Mouse (Mus musculus) brain, embryonic 14.5 days (tissue): ENCODE results near the gene Kdf1.

Experiments used
- CTCF ChIP-seq: fragments of 200-500 bp; IDR thresholded peaks from 2 replicates; pipeline ENCODE4 v1.5.1; 2012; ENCODE audit warnings: inconsistent platforms, mild to moderate bottlenecking, moderate library complexity, borderline replicate concordance; ENCODE audit not compliant: insufficient read depth, insufficient read length; ENCODE audit errors: extremely low read depth
- POLR2A ChIP-seq: fragments of 200-500 bp; IDR thresholded peaks from 2 replicates; pipeline ENCODE4 v1.6.1; 2012; ENCODE audit warnings: mild to moderate bottlenecking, inconsistent platforms, borderline replicate concordance; ENCODE audit not compliant: poor library complexity, insufficient read depth, insufficient read length, severe bottlenecking; ENCODE audit errors: extremely low read depth

DNA sequence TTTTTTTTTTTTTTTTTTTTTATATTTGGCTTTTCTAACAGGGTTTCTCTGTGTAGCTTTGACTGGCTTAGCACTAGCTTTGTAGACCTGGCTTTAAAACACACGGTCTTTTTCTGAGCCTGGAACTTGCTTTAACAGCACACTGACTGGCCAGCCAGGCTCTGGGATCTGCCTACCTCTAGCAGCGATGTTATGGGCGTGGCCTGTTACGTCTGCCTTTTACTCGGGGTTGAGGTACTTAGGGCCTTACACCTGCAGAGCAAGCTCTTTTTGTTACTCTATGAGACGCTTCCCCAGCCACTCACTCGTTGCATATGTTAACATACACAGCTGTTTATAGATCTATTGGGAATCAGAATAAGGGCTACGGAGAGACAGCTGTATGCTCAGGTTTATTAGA is 48.5 kb downstream of the Kdf1 start:
- TF ChIP-seq CTCF (no peak), POLR2A (no peak)
